Mouse (Mus musculus) MEL (cell line): ENCODE data around the gene Ctnna2. TPM values are rescaled to one million over a fixed set of nuclear protein-coding genes. Genes with fewer than 3 reads are reported as not detected.

Experiments
- DNase-seq: peaks from one replicate; pipeline ENCODE4 v3.0.0; 2011; ENCODE audit warnings: low read depth, low spot score
- H3K27ac ChIP-seq: 2 replicates; pipeline ENCODE4 v1.5.1; 2012; ENCODE audit warnings: low read depth, mild to moderate bottlenecking, control low read depth, low read length, moderate library complexity; ENCODE audit not compliant: control insufficient read depth
- H3K27me3 ChIP-seq, 2 experiments: fragments of 150-350 bp in 1 of 2; sonication (generic) in 1 of 2; 2 replicates each; pipeline ENCODE4 v1.6.1; 2012; ENCODE audit warnings: low read length in 2 of 2, mild to moderate bottlenecking in 2 of 2, improper control_type of control experiment in 1 of 2, moderate library complexity in 1 of 2; ENCODE audit not compliant: insufficient read depth in 2 of 2, control insufficient read depth in 1 of 2
- H3K36me3 ChIP-seq, 2 experiments: 2 replicates each; pipeline ENCODE4 v1.6.1; 2012 to 2014; ENCODE audit warnings: low read length in 2 of 2, improper control_type of control experiment in 1 of 2, inconsistent platforms in 1 of 2, mild to moderate bottlenecking in 1 of 2; ENCODE audit not compliant: insufficient read depth in 2 of 2, control insufficient read depth in 1 of 2
- H3K4me1 ChIP-seq, 2 experiments: fragments of 150-350 bp in 1 of 2; sonication (generic) in 1 of 2; 2 replicates each; pipeline ENCODE4 v1.6.1; 2012; ENCODE audit warnings: low read length in 2 of 2, improper control_type of control experiment in 1 of 2, mild to moderate bottlenecking in 1 of 2; ENCODE audit not compliant: insufficient read depth in 2 of 2, control insufficient read depth in 1 of 2
- H3K4me3 ChIP-seq, 2 experiments: fragments of 150-350 bp in 1 of 2; sonication (generic) in 1 of 2; 2 replicates each; pipeline ENCODE4 v1.5.1; 2012; ENCODE audit warnings: low read depth in 2 of 2, low read length in 2 of 2, mild to moderate bottlenecking in 2 of 2, moderate library complexity in 2 of 2, control low read depth in 1 of 2, improper control_type of control experiment in 1 of 2; ENCODE audit not compliant: control insufficient read depth in 1 of 2, insufficient read depth in 1 of 2
- H3K79me2 ChIP-seq: 2 replicates; pipeline ENCODE4 v1.6.1; 2012; ENCODE audit warnings: mild to moderate bottlenecking, low read length, moderate library complexity; ENCODE audit not compliant: control insufficient read depth, poor library complexity, insufficient read depth
- H3K9ac ChIP-seq: 2 replicates; pipeline ENCODE4 v1.6.1; 2012; ENCODE audit warnings: low read depth, mild to moderate bottlenecking, control low read depth, low read length, moderate library complexity; ENCODE audit not compliant: control insufficient read depth, poor library complexity, severe bottlenecking
- H3K9me3 ChIP-seq: fragments of 150-350 bp; sonication (generic); replicated peaks from 2 replicates; pipeline ENCODE4 v1.6.1; 2012; ENCODE audit warnings: mild to moderate bottlenecking, low read length, improper control_type of control experiment, moderate library complexity; ENCODE audit not compliant: insufficient read depth
- CHD1 ChIP-seq: IDR thresholded peaks from 2 replicates; pipeline ENCODE4 v1.6.1; 2012; ENCODE audit warnings: low read depth, mild to moderate bottlenecking, inconsistent platforms, low read length, improper control_type of control experiment
- ETS1 ChIP-seq: IDR thresholded peaks from 2 replicates; pipeline ENCODE4 v1.6.1; 2012; ENCODE audit warnings: low read depth, mild to moderate bottlenecking, inconsistent platforms, low read length, improper control_type of control experiment, moderate library complexity
- GABPA ChIP-seq: IDR thresholded peaks from 2 replicates; pipeline ENCODE4 v1.6.1; 2012; ENCODE audit warnings: low read depth, mild to moderate bottlenecking, inconsistent platforms, low read length, improper control_type of control experiment, moderate library complexity
- JUND ChIP-seq: IDR thresholded peaks from 2 replicates; pipeline ENCODE4 v1.6.1; 2011; ENCODE audit warnings: low read depth, mild to moderate bottlenecking, improper control_type of control experiment, low read length
- MAFK ChIP-seq: IDR thresholded peaks from 2 replicates; pipeline ENCODE4 v1.6.1; 2011; ENCODE audit warnings: low read depth, mild to moderate bottlenecking, low read length, improper control_type of control experiment, borderline replicate concordance
- MAZ ChIP-seq: IDR thresholded peaks from 2 replicates; pipeline ENCODE4 v1.6.1; 2012; ENCODE audit warnings: low read depth, mild to moderate bottlenecking, inconsistent platforms, low read length, improper control_type of control experiment
- POLR2A ChIP-seq, 2 experiments: IDR thresholded peaks; 2 replicates each; pipeline ENCODE4 v1.6.1; 2011 to 2012; ENCODE audit warnings: low read length in 2 of 2, mild to moderate bottlenecking in 2 of 2, control low read depth in 1 of 2, improper control_type of control experiment in 1 of 2, low read depth in 1 of 2, moderate library complexity in 1 of 2; ENCODE audit not compliant: control insufficient read depth in 1 of 2, insufficient read depth in 1 of 2, poor library complexity in 1 of 2
- POLR2AphosphoS2 ChIP-seq: IDR thresholded peaks from 2 replicates; pipeline ENCODE4 v1.6.1; 2011; ENCODE audit warnings: low read length, improper control_type of control experiment
- POLR2AphosphoS5 ChIP-seq: IDR thresholded peaks from 2 replicates; pipeline ENCODE4 v1.6.1; 2012; ENCODE audit warnings: low read depth, borderline replicate concordance, mild to moderate bottlenecking, inconsistent platforms, low read length, moderate library complexity, mixed read lengths
- RCOR1 ChIP-seq: IDR thresholded peaks from 2 replicates; pipeline ENCODE4 v1.6.1; 2012; ENCODE audit warnings: low read depth, mild to moderate bottlenecking, inconsistent platforms, low read length, improper control_type of control experiment
- SMC3 ChIP-seq: IDR thresholded peaks from 2 replicates; pipeline ENCODE4 v1.6.1; 2011; ENCODE audit warnings: low read depth, low read length, improper control_type of control experiment
- TBP ChIP-seq: IDR thresholded peaks from 2 replicates; pipeline ENCODE4 v1.8.0; 2011; ENCODE audit warnings: low read depth, low read length, improper control_type of control experiment
- ZC3H11A ChIP-seq: IDR thresholded peaks from 2 replicates; pipeline ENCODE4 v1.6.1; 2012; ENCODE audit warnings: low read depth, mild to moderate bottlenecking, inconsistent platforms, low read length, improper control_type of control experiment
- polyA plus RNA-seq, 2 experiments: library from polyadenylated mRNA; stranded (reverse) in 1 of 2; unstranded in 1 of 2; fragments of >175 nt in 1 of 2; fragments of >200 nt in 1 of 2; gene quantifications; 2 replicates each; pipeline versions ENCODE4 v1.2.1 to v1.2.4; 2012; ENCODE audit warnings: low replicate concordance in 2 of 2, low read depth in 1 of 2; ENCODE audit not compliant: insufficient read length in 2 of 2, insufficient read depth in 1 of 2, missing spikeins in 1 of 2
- total RNA-seq: library from RNA; depleted of rRNA; stranded (reverse); fragments of 300-350 nt; gene quantifications from 2 replicates; pipeline ENCODE4 v1.2.3, GENCODE M21; 2012

Ctnna2 gene
- total and polyA plus RNA-seq, 3 experiments: not detected

DNA sequence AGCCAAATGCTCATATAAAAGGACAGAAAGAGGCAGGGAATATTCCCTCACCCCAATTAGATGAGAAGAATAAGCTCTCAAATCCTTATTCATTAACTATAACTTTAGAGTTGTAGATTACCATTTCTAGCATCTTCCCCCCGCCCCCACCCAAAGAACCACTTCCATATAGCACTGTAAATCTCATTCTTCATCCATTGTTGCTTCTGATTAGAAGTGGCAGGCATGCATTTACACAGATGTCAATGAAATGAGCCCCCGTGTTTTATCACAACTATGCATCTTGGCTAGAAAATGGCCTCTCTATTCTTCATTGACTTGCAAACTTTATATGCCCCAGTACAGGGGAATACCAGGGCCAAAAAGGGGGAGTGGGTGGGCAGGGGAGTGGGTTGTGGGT, 457.7 kb downstream of the Ctnna2 start:
- TF ChIP-seq ZC3H11A (no peak), GABPA (no peak), MAZ (no peak), ETS1 (no peak), MAFK (no peak), POLR2AphosphoS2 (no peak)
- TF ChIP-seq, all 39 proteins: peak for 0
- Histone ChIP-seq H3K36me3 (no peaks in the 10 kb centered on the region), H3K79me2 (no peaks in the 10 kb centered on the region), H3K4me3 (no peak overlapping the region), H3K4me1 (no peaks in the 10 kb centered on the region), H3K27ac (no peak overlapping the region), H3K9ac (no peak overlapping the region), H3K27me3 (no peaks in the 10 kb centered on the region), H3K9me3 (no peaks in the 10 kb centered on the region)
- DNase-seq: no peak

DNA sequence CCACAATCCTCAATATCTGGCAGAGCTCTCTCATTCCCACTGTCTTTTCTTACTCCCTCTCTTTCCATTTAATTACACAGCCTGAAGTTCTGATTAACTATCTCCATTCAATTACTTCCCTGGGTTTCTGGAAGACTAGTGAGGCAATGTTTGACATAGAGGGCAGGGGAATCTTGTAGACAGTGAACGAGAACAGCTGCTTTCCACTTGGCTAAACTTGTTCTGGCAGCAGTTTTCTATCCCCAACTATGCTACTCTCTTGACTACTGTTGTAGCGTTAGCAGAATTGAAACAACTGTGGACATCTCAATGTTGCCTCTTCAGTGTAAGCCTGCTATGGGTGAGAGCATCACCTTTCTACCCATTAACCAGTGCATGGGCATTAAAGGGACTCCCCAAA, 463.0 kb downstream of the Ctnna2 start:
- DNase-seq: no peak
- Histone ChIP-seq H3K27ac (no peak overlapping the region), H3K9me3 (no peaks in the 10 kb centered on the region), H3K36me3 (no peaks in the 10 kb centered on the region), H3K79me2 (no peaks in the 10 kb centered on the region), H3K9ac (no peak overlapping the region), H3K27me3 (no peaks in the 10 kb centered on the region), H3K4me3 (no peak overlapping the region), H3K4me1 (no peaks in the 10 kb centered on the region)
- no peak for TF ChIP-seq POLR2A (IDR thresholded peaks at IDR 0.05; ENCODE audit: control insufficient read depth in 1 of 2, insufficient read depth in 1 of 2, low read depth in 1 of 2, low read length in 2 of 2, poor library complexity in 1 of 2)
- TF ChIP-seq SMC3: no peak
- no peak for TF ChIP-seq TBP

GRCm38 (mm10) chr6:77511805-77512204, 467.7 kb downstream of the Ctnna2 start:
- no peak for TF ChIP-seq RCOR1
- no peak for TF ChIP-seq POLR2AphosphoS5
- TF ChIP-seq JUND: no peak
- TF ChIP-seq CHD1: no peak
- H3K36me3 ChIP-seq: no peaks in the 10 kb centered on the region
- H3K4me3 ChIP-seq: no peak overlapping the region
- no peak overlapping the region for H3K27ac ChIP-seq
- H3K27me3 ChIP-seq: no peaks in the 10 kb centered on the region
- no peaks in the 10 kb centered on the region for H3K4me1 ChIP-seq
- no peak overlapping the region for H3K9ac ChIP-seq
- H3K9me3 ChIP-seq: no peaks in the 10 kb centered on the region
- H3K79me2 ChIP-seq: no peaks in the 10 kb centered on the region
- no peak for DNase-seq
